Mouse (Mus musculus) testis, adult 2 months (tissue): ENCODE measurements around the gene Eif4enif1. TPM values are rescaled to one million over a fixed set of nuclear protein-coding genes. Genes with fewer than 3 reads are reported as not detected.

Source experiments
- H3K27ac ChIP-seq: fragments of 200-500 bp; 2 replicates; pipeline ENCODE4 v1.5.1; 2012; ENCODE audit warnings: low read depth, low read length; ENCODE audit not compliant: control insufficient read depth, insufficient read depth
- H3K27me3 ChIP-seq: fragments of 200-500 bp; 2 replicates; pipeline ENCODE4 v1.6.1; 2012; ENCODE audit warnings: mild to moderate bottlenecking, low read length, moderate library complexity; ENCODE audit not compliant: control insufficient read depth, insufficient read depth
- H3K36me3 ChIP-seq: fragments of 200-500 bp; 2 replicates; pipeline ENCODE4 v1.6.1; 2012; ENCODE audit warnings: mild to moderate bottlenecking, low read length; ENCODE audit not compliant: control insufficient read depth, insufficient read depth
- H3K4me1 ChIP-seq: fragments of 200-500 bp; 2 replicates; pipeline ENCODE4 v1.6.1; 2012; ENCODE audit warnings: low read length; ENCODE audit not compliant: control insufficient read depth, insufficient read depth
- H3K4me3 ChIP-seq: fragments of 200-500 bp; 2 replicates; pipeline ENCODE4 v1.5.1; 2012; ENCODE audit warnings: low read depth, mild to moderate bottlenecking, low read length, moderate library complexity, mixed read lengths; ENCODE audit not compliant: control insufficient read depth
- CTCF ChIP-seq: fragments of 200-500 bp; IDR thresholded peaks from 2 replicates; pipeline ENCODE4 v1.5.1; 2012; ENCODE audit warnings: low read depth, mild to moderate bottlenecking, inconsistent platforms, low read length, moderate library complexity; ENCODE audit not compliant: control insufficient read depth, insufficient read depth, insufficient replicate concordance
- POLR2A ChIP-seq: fragments of 200-500 bp; IDR thresholded peaks from 2 replicates; pipeline ENCODE4 v1.6.1; 2012; ENCODE audit warnings: low read depth, mild to moderate bottlenecking, inconsistent platforms, low read length, moderate library complexity; ENCODE audit not compliant: control insufficient read depth
- polyA plus RNA-seq: library from polyadenylated mRNA; depleted of rRNA; stranded (reverse); fragments of >200 nt; gene quantifications from 2 replicates; pipeline ENCODE4 v1.2.3, GENCODE M21; 2012

The Eif4enif1 gene
- polyA plus RNA-seq, 1 experiment, result 34.8 TPM

GRCm38 (mm10) chr11:3289302-3289802, 87.2 kb downstream of the Eif4enif1 start:
- H3K4me1 ChIP-seq, result peaks cover 18% of the 10 kb centered on the region

DNA sequence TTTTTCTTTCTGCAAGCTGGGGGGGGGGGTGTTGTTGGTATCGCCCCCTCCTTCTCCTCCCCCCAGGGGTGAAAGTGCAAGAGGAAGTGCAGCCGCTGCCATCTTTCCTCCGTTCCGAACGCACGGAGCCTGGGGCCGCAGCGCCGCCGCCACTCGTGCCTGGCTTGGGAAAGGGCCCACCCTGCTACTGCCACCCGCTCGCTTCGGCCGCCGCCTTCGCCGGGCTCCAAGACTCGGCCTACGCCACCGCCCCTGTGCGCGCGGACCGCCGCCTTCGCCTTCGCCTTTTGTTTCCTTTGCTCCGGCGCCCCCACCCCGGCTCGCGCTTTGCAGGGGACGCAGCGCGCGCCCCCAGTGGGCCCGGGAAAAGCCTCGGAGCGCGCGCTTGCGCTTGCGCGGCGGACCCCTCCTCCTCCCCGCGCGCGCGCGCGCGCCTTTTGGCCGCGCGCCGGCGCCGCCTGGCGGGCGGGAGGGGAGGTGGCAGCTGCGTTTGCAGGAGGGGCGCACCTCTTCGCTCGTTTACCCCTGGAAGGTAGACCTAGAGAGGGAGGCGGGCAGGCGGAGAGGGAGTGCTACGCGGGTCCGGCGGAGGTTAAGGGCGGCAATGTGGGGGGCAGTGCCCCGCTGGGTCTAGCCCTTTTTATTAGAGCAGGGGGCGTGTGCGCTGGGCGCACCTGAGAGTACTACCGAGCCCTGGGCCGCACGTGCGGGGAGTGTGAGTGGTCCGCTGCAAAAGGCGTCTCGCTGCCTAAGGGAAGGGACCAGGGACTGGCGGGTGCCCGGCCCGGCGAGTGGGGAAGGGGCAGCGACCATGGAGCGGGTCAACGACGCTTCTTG, 87.8 kb downstream of the Eif4enif1 start:
- H3K36me3 ChIP-seq, result no peaks in the 10 kb centered on the region
- H3K27ac ChIP-seq, result peak overlapping the region; percentile 88
- peaks cover 18% of the 10 kb centered on the region for H3K4me1 ChIP-seq
- TF ChIP-seq CTCF (peak; percentile 52), POLR2A (peak; percentile 32)
- H3K4me3 ChIP-seq, result peak overlapping the region; percentile 87
- no peaks in the 10 kb centered on the region for H3K27me3 ChIP-seq

More at GRCm38 (mm10) chr11:3289302-3289802, 87.2 kb downstream of the Eif4enif1 start:
- TF ChIP-seq CTCF (no peak), POLR2A (no peak)
- peak overlapping the region; percentile 88 for H3K27ac ChIP-seq
- no peaks in the 10 kb centered on the region for H3K36me3 ChIP-seq
- H3K27me3 ChIP-seq, result no peaks in the 10 kb centered on the region
- H3K4me3 ChIP-seq, result peak overlapping the region; percentile 87

GRCm38 (mm10) chr11:3290640-3291310, 88.6 kb downstream of the Eif4enif1 start:
- Histone ChIP-seq H3K27me3 (no peaks in the 10 kb centered on the region), H3K4me1 (peaks cover 18% of the 10 kb centered on the region), H3K36me3 (no peaks in the 10 kb centered on the region)

DNA sequence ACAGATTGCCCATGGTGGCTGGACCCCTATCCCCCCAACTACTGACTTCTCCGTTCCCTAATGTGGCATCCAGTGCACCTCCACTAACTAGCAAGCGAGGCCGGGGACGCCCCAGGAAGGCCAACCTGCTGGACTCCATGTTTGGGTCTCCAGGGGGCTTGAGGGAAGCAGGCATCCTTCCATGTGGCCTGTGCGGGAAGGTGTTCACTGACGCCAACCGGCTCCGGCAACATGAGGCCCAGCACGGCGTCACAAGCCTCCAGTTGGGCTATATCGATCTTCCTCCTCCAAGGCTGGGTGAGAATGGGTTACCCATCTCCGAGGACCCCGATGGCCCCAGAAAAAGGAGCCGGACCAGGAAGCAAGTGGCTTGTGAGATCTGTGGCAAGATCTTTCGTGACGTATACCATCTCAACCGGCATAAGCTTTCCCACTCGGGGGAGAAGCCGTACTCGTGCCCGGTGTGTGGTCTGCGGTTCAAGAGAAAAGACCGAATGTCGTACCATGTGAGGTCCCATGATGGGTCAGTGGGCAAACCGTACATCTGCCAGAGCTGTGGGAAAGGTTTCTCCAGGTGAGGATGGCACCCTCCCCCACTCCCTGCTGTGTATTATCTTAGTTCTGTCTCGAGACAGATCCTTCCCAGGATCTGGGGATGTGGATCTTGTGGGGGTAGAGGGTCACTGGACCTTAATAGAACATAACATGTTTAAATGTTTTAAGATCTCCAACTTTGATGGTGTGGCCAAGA, 89.3 kb downstream of the Eif4enif1 start:
- Histone ChIP-seq H3K27me3 (no peaks in the 10 kb centered on the region), H3K4me3 (no peak overlapping the region), H3K4me1 (peaks cover 18% of the 10 kb centered on the region), H3K27ac (no peak overlapping the region), H3K36me3 (no peaks in the 10 kb centered on the region)
- TF ChIP-seq CTCF, result no peak
- TF ChIP-seq POLR2A, result no peak

More at GRCm38 (mm10) chr11:3290640-3291310, 88.6 kb downstream of the Eif4enif1 start:
- peak overlapping the region; percentile 87 for H3K4me3 ChIP-seq
- peak overlapping the region; percentile 51; the same call in 1 of the 2 replicates for H3K27ac ChIP-seq
- TF ChIP-seq POLR2A (no peak), CTCF (no peak)

GRCm38 (mm10) chr11:3292062-3292421, 89.8 kb downstream of the Eif4enif1 start:
- Histone ChIP-seq H3K36me3 (no peaks in the 10 kb centered on the region), H3K4me1 (peaks cover 18% of the 10 kb centered on the region), H3K27me3 (no peaks in the 10 kb centered on the region), H3K27ac (no peak overlapping the region), H3K4me3 (no peak overlapping the region)
- TF ChIP-seq CTCF (no peak), POLR2A (no peak)

GRCm38 (mm10) chr11:3292711-3293249, 90.6 kb downstream of the Eif4enif1 start:
- H3K27ac ChIP-seq, result no peak overlapping the region
- H3K36me3 ChIP-seq, result no peaks in the 10 kb centered on the region
- H3K4me1 ChIP-seq, result peaks cover 18% of the 10 kb centered on the region
- peak overlapping the region; percentile 20; the same call in 1 of the 2 replicates for H3K4me3 ChIP-seq
- H3K27me3 ChIP-seq, result no peaks in the 10 kb centered on the region
- no peak for TF ChIP-seq POLR2A
- no peak for TF ChIP-seq CTCF
